Mouse (Mus musculus): ENCODE results near the gene Hist2h2be.
"Not testable (repeated sequence)": the region's sequence is repeated elsewhere in the genome, so short reads cannot be mapped to it uniquely, and the experiment has no call there.

Gene Hist2h2be

GRCm38 (mm10) chr3:96238954-96239793, 18.3 kb downstream of the Hist2h2be start, which contains the start of gene Hist2h3c2:
Gene Hist2h3c2, minus strand, starts transcription at chr3:96239127.
- DNase-seq (ENCODE audit: low spot score in 2 of 2): peak in 1 of 2 experiments; percentile 43

GRCm38 (mm10) chr3:96239949-96240798, 19.3 kb downstream of the Hist2h2be start, which contains the start of gene Hist2h2aa2:
Gene Hist2h2aa2, minus strand, starts transcription at chr3:96240276.
- peak; percentile 96 to 97 for DNase-seq (ENCODE audit: low spot score in 2 of 2)

GRCm38 (mm10) chr3:96240799-96241197, 19.9 kb downstream of the Hist2h2be start:
- no peak for DNase-seq (ENCODE audit: low spot score in 2 of 2)

DNA sequence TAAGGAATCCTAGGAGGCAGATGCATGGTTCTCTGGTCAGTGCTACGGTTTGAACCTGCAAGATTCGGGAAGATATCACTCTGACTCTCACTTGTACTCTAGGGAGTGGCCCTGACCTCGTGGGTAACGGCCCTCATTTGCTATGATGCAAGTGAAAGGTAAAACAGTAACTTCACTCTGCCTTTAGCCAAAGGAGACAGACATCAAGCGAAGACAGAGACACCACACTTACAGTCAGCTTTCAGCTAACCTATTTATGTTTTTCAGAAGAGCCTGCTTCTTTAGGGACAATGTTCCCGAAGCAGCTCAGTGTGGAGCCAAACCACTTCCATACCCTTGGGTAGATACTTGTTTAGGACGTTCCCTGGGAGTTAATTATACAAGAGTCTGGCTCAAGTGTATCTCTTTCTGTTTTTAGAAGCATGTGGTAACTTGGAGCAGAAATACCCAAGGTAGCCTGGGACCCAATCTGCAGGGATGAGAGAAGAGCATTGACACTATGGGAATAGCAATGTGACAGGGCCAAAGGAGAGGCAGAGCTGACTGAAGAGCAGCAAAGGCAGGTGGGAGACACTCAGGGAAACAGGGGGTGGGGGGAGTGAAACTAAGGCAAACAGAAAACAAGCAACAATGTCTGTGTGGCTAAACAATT, 23.1 kb downstream of the Hist2h2be start:
- no peak for DNase-seq (ENCODE audit: low spot score in 2 of 2)

- peak; percentile 77 to 88 for DNase-seq (ENCODE audit: low spot score in 2 of 2)
Observed at GRCm38 (mm10) chr3:96245003-96245886, 24.3 kb downstream of the Hist2h2be start, which contains the start of gene Hist2h2aa1. Gene Hist2h2aa1, plus strand, starts transcription at chr3:96245497.

GRCm38 (mm10) chr3:96246018-96246417, 25.1 kb downstream of the Hist2h2be start:
- DNase-seq (ENCODE audit: low spot score in 2 of 2): not testable (repeated sequence)

GRCm38 (mm10) chr3:96246427-96246856, 25.5 kb downstream of the Hist2h2be start, which contains the start of gene Hist2h3c1:
Gene Hist2h3c1, plus strand, starts transcription at chr3:96246685.
- not testable (repeated sequence) for DNase-seq (ENCODE audit: low spot score in 2 of 2)

DNA sequence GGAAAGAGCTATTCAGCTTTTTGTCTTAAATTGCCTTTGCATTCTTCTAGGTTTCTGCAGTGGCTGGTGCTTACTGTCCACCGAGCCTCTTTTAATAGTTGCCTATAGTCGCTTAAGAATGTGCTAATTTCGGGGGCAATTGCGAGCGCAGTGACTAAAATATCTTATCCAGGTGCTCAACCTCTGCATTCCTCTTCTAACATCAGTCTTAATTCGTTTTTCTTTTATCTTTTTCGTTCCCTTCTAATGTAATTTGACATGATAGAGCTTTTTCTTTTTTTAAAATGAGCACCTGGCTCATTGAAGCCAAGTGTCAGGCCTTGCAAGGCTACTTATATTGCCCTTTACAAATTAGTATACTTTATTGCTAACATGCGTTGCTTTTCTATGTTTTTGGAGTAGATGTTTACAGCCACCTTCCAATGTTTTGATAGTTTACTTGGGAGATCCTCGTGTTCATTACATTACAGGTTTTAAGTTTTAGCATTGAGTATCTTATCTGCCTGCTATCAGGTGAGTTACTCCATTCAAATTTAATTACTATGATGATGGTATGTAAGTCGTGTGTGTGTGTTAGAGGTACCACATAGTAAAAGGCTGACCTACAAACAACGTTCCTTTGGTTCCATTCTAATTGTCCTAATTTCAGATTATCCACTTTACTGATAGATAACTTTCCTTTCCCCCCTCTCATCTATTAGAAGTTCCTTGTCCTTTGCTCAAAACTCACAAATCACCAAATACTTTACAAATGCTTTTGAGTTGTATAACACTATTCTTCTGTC, 26.6 kb downstream of the Hist2h2be start:
- no peak for DNase-seq (ENCODE audit: low spot score in 2 of 2)

DNA sequence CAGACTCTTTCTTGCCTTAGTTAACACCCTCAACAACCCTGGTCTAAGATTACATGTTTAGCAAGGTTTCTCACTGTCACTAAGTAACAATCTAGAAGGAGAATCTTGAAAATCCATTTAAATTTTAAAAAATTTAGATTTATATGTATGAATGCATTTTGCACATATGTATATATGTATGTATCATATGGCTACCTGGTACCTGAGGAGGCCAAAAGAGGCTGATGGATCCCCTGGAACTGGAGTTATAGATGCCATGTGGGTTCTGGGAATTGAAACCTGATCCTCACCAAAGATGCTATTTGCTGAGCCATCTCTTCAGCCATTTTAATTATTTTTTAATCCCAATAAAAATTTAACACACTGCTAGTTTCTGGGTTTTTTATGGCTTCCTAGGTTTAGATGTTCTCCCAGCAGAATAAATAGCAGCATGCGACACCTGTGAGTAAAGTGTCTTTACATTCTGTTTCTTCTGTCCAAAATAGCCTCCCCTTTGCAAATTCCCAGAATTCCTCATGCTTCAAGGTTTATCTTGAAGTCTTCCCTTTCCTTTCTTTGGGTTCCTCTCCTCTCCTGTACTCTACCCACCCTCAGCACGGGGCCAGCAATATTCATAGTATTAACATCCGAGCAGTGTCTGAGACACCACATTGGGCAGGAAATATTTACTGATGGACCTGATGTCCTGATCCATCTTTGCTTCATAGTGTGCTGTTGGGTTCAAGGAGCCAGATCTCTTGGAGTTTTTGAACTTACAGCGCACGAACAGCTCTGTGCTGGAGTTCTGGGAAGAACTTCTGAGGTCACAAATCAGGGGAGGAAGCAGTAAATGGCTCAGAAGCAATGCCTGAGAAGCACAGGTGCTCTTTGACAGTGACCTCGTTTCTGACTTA, 27.5 kb downstream of the Hist2h2be start:
- DNase-seq (ENCODE audit: low spot score in 2 of 2): no peak

GRCm38 (mm10) chr3:96249034-96249345, 28.1 kb downstream of the Hist2h2be start:
- DNase-seq (ENCODE audit: low spot score in 2 of 2): no peak

- DNase-seq (ENCODE audit: low spot score in 2 of 2): no peak
Observed at GRCm38 (mm10) chr3:96250890-96251289, 30.0 kb downstream of the Hist2h2be start.

- no peak for DNase-seq (ENCODE audit: low spot score in 2 of 2)
Observed at GRCm38 (mm10) chr3:96251787-96252186, 30.9 kb downstream of the Hist2h2be start.

DNA sequence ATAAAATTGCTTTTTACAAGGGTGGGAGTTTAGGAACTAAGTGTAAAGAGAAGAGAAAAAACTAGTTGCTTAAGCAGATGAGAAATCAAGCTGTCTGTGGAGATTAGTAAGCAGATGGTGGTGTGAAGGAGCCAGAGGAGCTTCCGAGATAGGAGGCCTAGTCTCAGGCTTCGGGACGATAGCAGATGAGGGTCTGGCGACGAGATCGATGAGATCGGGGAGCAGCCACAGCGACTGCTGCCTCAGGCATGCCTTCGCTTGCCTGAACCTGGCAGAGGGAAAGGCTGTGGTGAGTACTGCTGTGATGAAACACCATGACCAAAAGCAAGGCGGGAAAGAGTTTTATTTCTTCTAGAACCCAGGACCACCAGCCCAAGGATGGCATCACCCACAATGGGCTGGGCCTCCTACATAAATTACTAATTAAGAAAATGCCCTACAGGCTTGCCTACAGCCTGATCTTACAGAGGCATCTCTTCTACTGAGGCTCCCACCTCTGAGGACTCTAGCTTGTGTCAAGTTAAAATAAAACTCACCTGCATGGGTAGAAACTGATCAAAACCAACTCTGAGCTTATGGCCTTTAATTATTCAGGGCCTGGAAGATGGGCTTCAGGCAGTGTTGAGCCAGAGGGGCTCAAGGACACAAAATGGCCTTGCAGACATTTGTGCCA, 33.9 kb downstream of the Hist2h2be start:
- peak; percentile 43 to 49 for DNase-seq (ENCODE audit: low spot score in 2 of 2)

DNA sequence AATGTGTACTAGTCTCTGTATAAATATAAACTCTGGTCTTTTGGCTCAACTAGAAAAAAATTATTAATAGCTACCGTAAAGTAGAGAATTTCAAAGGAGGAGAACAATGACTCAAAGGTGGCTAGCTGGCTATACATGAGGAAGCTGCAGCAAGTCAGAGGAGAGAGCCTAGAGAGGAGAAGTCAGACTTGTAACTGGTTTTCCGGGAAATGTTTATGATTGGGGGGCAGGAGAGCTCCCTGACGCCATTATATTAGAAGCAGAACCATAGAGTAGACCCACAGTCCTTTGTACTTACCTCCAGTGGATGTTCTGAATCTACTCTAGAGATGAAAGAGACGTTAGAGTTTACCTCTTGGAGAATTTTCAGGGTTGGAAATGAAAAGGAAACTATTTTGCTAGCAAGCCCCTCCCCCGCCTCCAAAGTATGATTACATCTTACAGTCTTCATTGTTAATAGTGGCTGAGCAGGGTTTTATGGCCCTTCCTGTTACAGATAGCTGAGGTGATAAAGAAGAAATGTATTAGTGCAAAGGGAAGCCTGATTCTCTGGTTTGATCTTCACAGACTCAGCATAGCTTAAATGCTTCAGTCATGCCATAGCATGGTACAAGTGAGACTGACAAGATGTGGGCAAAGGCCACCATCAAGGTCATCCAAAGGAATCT, 35.1 kb downstream of the Hist2h2be start:
- no peak for DNase-seq (ENCODE audit: low spot score in 2 of 2)

- no peak for DNase-seq (ENCODE audit: low spot score in 2 of 2)
Observed at GRCm38 (mm10) chr3:96257190-96257589, 36.3 kb downstream of the Hist2h2be start.

DNA sequence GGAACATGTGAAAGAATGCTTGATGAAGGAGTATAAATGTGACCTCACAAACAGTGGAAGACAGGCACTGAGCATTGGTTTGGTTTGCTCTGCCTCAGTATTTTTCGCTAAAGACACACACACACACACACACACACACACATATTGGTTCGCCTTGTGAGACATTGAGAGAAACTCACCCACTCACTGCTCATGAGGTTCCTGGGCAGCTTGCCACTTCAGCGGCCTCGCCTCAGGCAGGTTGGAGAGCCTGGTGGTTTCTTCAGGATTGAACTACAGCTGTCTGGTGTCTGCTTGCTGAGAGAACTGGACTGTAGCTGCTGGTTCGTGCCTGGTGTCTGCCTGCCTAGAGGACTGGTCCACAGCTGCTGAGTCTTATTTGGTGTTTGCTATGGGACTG, 39.3 kb downstream of the Hist2h2be start:
- no peak for DNase-seq (ENCODE audit: low spot score in 2 of 2)

DNA sequence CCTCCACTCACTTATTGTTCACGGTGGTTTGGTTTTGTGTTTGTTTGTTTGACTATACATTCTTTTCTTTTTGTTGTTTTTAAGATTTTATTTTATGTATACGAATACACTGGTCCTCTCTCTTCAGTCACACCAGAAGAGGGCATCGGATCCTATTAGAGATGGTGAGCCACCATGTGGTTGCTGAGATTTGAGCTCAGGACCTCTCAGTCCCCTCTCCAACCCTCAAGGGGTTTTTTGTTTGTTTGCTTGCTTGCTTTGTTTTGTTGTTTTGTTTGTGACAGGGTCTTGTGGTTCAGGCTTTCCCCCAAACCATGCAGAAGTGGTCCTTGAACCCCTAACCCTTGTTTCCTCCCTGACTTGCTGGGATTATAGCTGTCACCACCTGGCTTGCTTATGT, 40.7 kb downstream of the Hist2h2be start:
- DNase-seq (ENCODE audit: low spot score in 2 of 2): no peak
